Mouse (Mus musculus) liver, embryonic 14.5 days (tissue): ENCODE results near the gene Tfcp2l1. TPM values are rescaled to one million over a fixed set of nuclear protein-coding genes. Genes with fewer than 3 reads are reported as not detected.

Experiments used
- ATAC-seq: fragments of 200-750 bp; cut with Nextera tagmentation; 2 replicates; pipeline ENCODE4 v1.8.0; 2017; ENCODE audit warnings: moderate number of reproducible peaks, mild to moderate bottlenecking, moderate library complexity; ENCODE audit not compliant: insufficient read depth
- DNase-seq, 3 experiments: peaks; one replicate each; pipeline ENCODE4 v3.0.0-alpha.2; 2012 to 2013; ENCODE audit warnings: low read depth in 3 of 3, low spot score in 3 of 3
- H3K27ac ChIP-seq: fragments of 300-500 bp; sonication (generic); 2 replicates; pipeline ENCODE4 v1.5.1; 2014; ENCODE audit warnings: moderate library complexity, mild to moderate bottlenecking, control low read depth, inconsistent platforms
- H3K27me3 ChIP-seq: fragments of 300-500 bp; sonication (generic); 2 replicates; pipeline ENCODE4 v1.6.1; 2014; ENCODE audit warnings: mild to moderate bottlenecking, low read length, moderate library complexity; ENCODE audit not compliant: control insufficient read depth, insufficient read depth
- H3K36me3 ChIP-seq: fragments of 300-500 bp; sonication (generic); replicated peaks from 2 replicates; pipeline ENCODE4 v1.6.1; 2014; ENCODE audit warnings: low read depth; ENCODE audit not compliant: control insufficient read depth, insufficient read depth
- H3K4me1 ChIP-seq, 2 experiments: fragments of 200-500 bp in 1 of 2; fragments of 300-500 bp in 1 of 2; sonication (generic) in 1 of 2; replicated peaks; 2 replicates each; pipeline ENCODE4 v1.6.1; 2012 to 2014; ENCODE audit warnings: antibody characterized with exemption in 1 of 2, inconsistent platforms in 1 of 2, low read length in 1 of 2; ENCODE audit not compliant: control insufficient read depth in 2 of 2, insufficient read depth in 2 of 2
- H3K4me2 ChIP-seq: fragments of 300-500 bp; sonication (generic); 2 replicates; pipeline ENCODE4 v1.6.1; 2014; ENCODE audit warnings: low read depth, mild to moderate bottlenecking, control low read depth, moderate library complexity
- H3K4me3 ChIP-seq, 2 experiments: fragments of 200-500 bp in 1 of 2; fragments of 300-500 bp in 1 of 2; sonication (generic) in 1 of 2; 2 replicates each; pipeline ENCODE4 v1.5.1; 2012 to 2014; ENCODE audit warnings: low read depth in 2 of 2, low read length in 2 of 2, mild to moderate bottlenecking in 2 of 2, control low read depth in 1 of 2, inconsistent platforms in 1 of 2, moderate library complexity in 1 of 2; ENCODE audit not compliant: insufficient read depth in 1 of 2
- H3K9ac ChIP-seq: fragments of 300-500 bp; sonication (generic); replicated peaks from 2 replicates; pipeline ENCODE4 v1.6.1; 2014; ENCODE audit warnings: mild to moderate bottlenecking, control low read depth, moderate library complexity
- H3K9me3 ChIP-seq: fragments of 300-500 bp; sonication (generic); 2 replicates; pipeline ENCODE4 v1.6.1; 2016; ENCODE audit warnings: low read length, mixed read lengths; ENCODE audit not compliant: control insufficient read depth
- CTCF ChIP-seq: IDR thresholded peaks from 2 replicates; pipeline ENCODE4 v1.5.1; 2016; ENCODE audit warnings: antibody characterized with exemption, low read depth, control low read depth
- EP300 ChIP-seq: IDR thresholded peaks from 2 replicates; pipeline ENCODE4 v1.6.1; 2016; ENCODE audit warnings: antibody characterized with exemption, low read depth
- WGBS: fragments of 180-500 bp; shearing (Covaris S2); extraction: QIAGEN DNeasy Blood & Tissue Kit; methylation state at CpG from one replicate; pipeline ENCODE4 v1.1.7; 2014; ENCODE audit not compliant: insufficient replicate concordance; 5-methylcytosine and 5-hydroxymethylcytosine counted together
- polyA plus RNA-seq, 2 experiments: library from polyadenylated mRNA; depleted of rRNA in 1 of 2; stranded (reverse) in 1 of 2; unstranded in 1 of 2; fragments of >200 nt; fragmentation: Nextera tagmentation in 1 of 2; extraction: Ambion mirVana in 1 of 2; gene quantifications; 2 replicates each; pipeline versions ENCODE4 v1.2.1 to v1.2.3; 2012 to 2014

The Tfcp2l1 gene
- polyA plus RNA-seq, 2 experiments: 0.94 to 1.2 TPM

- Histone ChIP-seq H3K27me3 (no peaks in the 10 kb centered on the region), H3K9me3 (no peaks in the 10 kb centered on the region), H3K4me1 (no peaks in the 10 kb centered on the region), H3K4me2 (no peak overlapping the region), H3K27ac (no peak overlapping the region), H3K9ac (no peak overlapping the region), H3K36me3 (no peaks in the 10 kb centered on the region), H3K4me3 (no peak overlapping the region)
- DNase-seq (no peak), ATAC-seq (no peak)
- TF ChIP-seq EP300: no peak
- no peak for TF ChIP-seq CTCF
These were observed 39.8 kb downstream of the Tfcp2l1 start for GRCm38 (mm10) chr1:118667536-118667935.

- DNase-seq: no peak
- Histone ChIP-seq H3K27me3 (no peaks in the 10 kb centered on the region), H3K4me2 (no peak overlapping the region), H3K36me3 (no peaks in the 10 kb centered on the region), H3K9me3 (no peaks in the 10 kb centered on the region), H3K4me1 (no peaks in the 10 kb centered on the region), H3K4me3 (no peak overlapping the region), H3K9ac (no peak overlapping the region), H3K27ac (no peak overlapping the region)
- TF ChIP-seq CTCF (no peak), EP300 (no peak)
- ATAC-seq: no peak
- 59% methylated on average over 8 of the region's 8 CpGs for WGBS
These were observed 44.5 kb downstream of the Tfcp2l1 start for GRCm38 (mm10) chr1:118672196-118672595.

- H3K4me3 ChIP-seq: no peak overlapping the region
- no peak overlapping the region for H3K9ac ChIP-seq
- DNase-seq: no peak
- no peaks in the 10 kb centered on the region for H3K36me3 ChIP-seq
- 65% methylated on average over 4 of the region's 4 CpGs for WGBS
- H3K9me3 ChIP-seq: no peaks in the 10 kb centered on the region
- no peak overlapping the region for H3K4me2 ChIP-seq
- no peaks in the 10 kb centered on the region for H3K27me3 ChIP-seq
- TF ChIP-seq EP300 (no peak), CTCF (no peak)
- ATAC-seq: no peak
- no peak overlapping the region for H3K27ac ChIP-seq
- no peaks in the 10 kb centered on the region for H3K4me1 ChIP-seq
These were observed 46.4 kb downstream of the Tfcp2l1 start for GRCm38 (mm10) chr1:118674176-118674575.

GRCm38 (mm10) chr1:118681980-118682379 lies 54.2 kb downstream of the Tfcp2l1 start:
- Histone ChIP-seq H3K36me3 (no peaks in the 10 kb centered on the region), H3K27me3 (no peaks in the 10 kb centered on the region), H3K4me2 (no peak overlapping the region), H3K9ac (no peak overlapping the region), H3K4me1 (no peaks in the 10 kb centered on the region), H3K9me3 (no peaks in the 10 kb centered on the region), H3K4me3 (no peak overlapping the region), H3K27ac (no peak overlapping the region)
- ATAC-seq (no peak), DNase-seq (no peak)
- TF ChIP-seq EP300 (no peak), CTCF (no peak)
- WGBS: 78% methylated on average over 1 of the region's 1 CpGs

- no peak overlapping the region for H3K9ac ChIP-seq
- H3K9me3 ChIP-seq: no peaks in the 10 kb centered on the region
- TF ChIP-seq EP300: no peak
- no peak for TF ChIP-seq CTCF
- 54% methylated on average over 4 of the region's 4 CpGs for WGBS
- DNase-seq: no peak
- H3K36me3 ChIP-seq: no peaks in the 10 kb centered on the region
- H3K27me3 ChIP-seq: no peaks in the 10 kb centered on the region
- no peak for ATAC-seq
- H3K4me1 ChIP-seq: no peaks in the 10 kb centered on the region
- H3K4me2 ChIP-seq: no peak overlapping the region
- H3K27ac ChIP-seq: no peak overlapping the region
- H3K4me3 ChIP-seq: no peak overlapping the region
These were observed 55.9 kb downstream of the Tfcp2l1 start for GRCm38 (mm10) chr1:118683686-118684085.
